Mouse (Mus musculus): ENCODE measurements around the gene Atg16l1. TPM values are rescaled to one million over a fixed set of nuclear protein-coding genes. Genes with fewer than 3 reads are reported as not detected.

The Atg16l1 gene
- polyA plus RNA-seq, 2 experiments = 10.9 to 13.4 TPM

DNA sequence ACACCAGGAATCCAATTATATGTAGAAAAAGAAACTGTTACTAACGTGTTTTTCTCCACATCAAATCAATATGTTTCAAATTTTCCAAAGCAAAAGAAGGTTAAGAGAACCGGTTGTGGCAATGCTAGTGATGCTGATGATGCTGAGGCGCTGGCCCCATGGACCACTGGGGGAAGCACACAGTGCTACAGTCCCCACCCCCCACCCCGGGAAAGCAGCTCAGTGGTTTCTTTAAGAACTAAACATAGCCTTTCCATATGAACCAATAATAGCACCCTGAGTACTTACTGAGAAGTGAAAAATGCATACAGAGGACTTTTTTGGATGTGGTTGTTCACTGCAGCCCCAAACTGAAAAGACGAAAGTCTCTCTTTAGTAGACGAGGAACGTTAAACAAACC, 55.7 kb downstream of the Atg16l1 start:
- ATAC-seq (ENCODE audit: insufficient read depth) (no peak), DNase-seq (ENCODE audit: low read depth in 3 of 3, low spot score in 3 of 3) (no peak)
- Histone ChIP-seq H3K27ac (no peak overlapping the region), H3K4me1 (replicated peaks; ENCODE audit: control insufficient read depth in 2 of 2, insufficient read depth in 2 of 2, low read length in 1 of 2) (peaks cover 0 to 6% of the 10 kb centered on the region in 2 experiments; a peak in 2 of 4 replicates), H3K4me2 (ENCODE audit: low read depth) (no peak overlapping the region), H3K9ac (replicated peaks) (no peak overlapping the region), H3K36me3 (replicated peaks; ENCODE audit: control insufficient read depth, insufficient read depth, low read depth) (no peaks in the 10 kb centered on the region), H3K9me3 (ENCODE audit: control insufficient read depth, low read length) (no peaks in the 10 kb centered on the region), H3K27me3 (ENCODE audit: control insufficient read depth, insufficient read depth, low read length) (no peaks in the 10 kb centered on the region), H3K4me3 (ENCODE audit: insufficient read depth in 1 of 2, low read depth in 2 of 2, low read length in 2 of 2) (no peak overlapping the region)
- TF ChIP-seq EP300 (IDR thresholded peaks at IDR 0.05; ENCODE audit: low read depth) (no peak), CTCF (IDR thresholded peaks at IDR 0.05; ENCODE audit: low read depth) (no peak)
- WGBS (ENCODE audit: insufficient replicate concordance) = 65% methylated on average over 7 of the region's 7 CpGs

DNA sequence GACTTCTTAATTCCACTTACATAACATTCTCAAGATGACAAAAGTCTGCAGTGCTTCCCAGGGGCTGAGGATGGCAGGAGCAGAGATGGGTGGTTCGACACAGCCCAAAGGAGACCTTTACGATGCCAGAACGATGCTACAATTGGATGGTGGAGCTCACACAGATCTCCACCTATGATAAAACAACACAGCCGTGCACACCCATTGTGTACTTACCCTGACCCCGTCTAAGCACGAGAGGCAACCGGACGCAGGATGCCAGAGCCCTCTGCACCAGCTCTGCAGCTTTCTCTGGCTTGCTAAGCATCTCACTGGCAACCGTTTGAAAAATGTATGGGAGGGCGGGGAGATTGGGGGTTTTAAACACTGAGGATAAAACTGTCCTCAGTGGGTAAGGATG, 56.4 kb downstream of the Atg16l1 start:
- DNase-seq (ENCODE audit: low read depth in 3 of 3, low spot score in 3 of 3) = no peak
- no peak overlapping the region for H3K27ac ChIP-seq
- no peak overlapping the region for H3K4me2 ChIP-seq (ENCODE audit: low read depth)
- H3K27me3 ChIP-seq (ENCODE audit: control insufficient read depth, insufficient read depth, low read length) = no peaks in the 10 kb centered on the region
- 67% methylated on average over 10 of the region's 10 CpGs for WGBS (ENCODE audit: insufficient replicate concordance)
- H3K9ac ChIP-seq (replicated peaks) = no peak overlapping the region
- H3K9me3 ChIP-seq (ENCODE audit: control insufficient read depth, low read length) = no peaks in the 10 kb centered on the region
- H3K4me1 ChIP-seq (replicated peaks; ENCODE audit: control insufficient read depth in 2 of 2, insufficient read depth in 2 of 2, low read length in 1 of 2) = peaks cover 0 to 5% of the 10 kb centered on the region in 2 experiments; a peak in 1 of 4 replicates
- H3K4me3 ChIP-seq (ENCODE audit: insufficient read depth in 1 of 2, low read depth in 2 of 2, low read length in 2 of 2) = no peak overlapping the region
- no peak for ATAC-seq (ENCODE audit: insufficient read depth)
- no peaks in the 10 kb centered on the region for H3K36me3 ChIP-seq (replicated peaks; ENCODE audit: control insufficient read depth, insufficient read depth, low read depth)
- TF ChIP-seq CTCF (IDR thresholded peaks at IDR 0.05; ENCODE audit: low read depth) (no peak), EP300 (IDR thresholded peaks at IDR 0.05; ENCODE audit: low read depth) (no peak)

DNA sequence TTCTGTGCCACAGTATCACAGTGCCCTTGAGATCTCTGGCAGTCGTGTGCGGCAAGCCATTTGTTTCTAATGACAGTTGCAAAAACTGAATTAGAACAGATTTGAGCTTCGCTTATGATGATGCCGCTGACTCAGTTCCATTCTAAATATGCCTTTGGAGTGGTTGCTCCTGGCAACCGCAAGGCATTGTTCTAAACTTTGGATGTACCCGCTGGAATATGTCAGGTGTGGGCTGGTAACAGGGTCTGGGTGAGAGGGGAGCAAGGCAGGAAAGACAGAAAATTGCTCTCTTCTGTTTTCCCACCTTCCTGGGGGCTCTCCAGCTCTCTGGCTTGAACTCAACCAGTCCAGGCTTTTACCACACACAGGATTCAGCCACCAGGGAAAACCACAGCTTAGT, 57.5 kb downstream of the Atg16l1 start:
- no peaks in the 10 kb centered on the region for H3K27me3 ChIP-seq (ENCODE audit: control insufficient read depth, insufficient read depth, low read length)
- no peaks in the 10 kb centered on the region for H3K9me3 ChIP-seq (ENCODE audit: control insufficient read depth, low read length)
- DNase-seq (ENCODE audit: low read depth in 3 of 3, low spot score in 3 of 3) (no peak), ATAC-seq (ENCODE audit: insufficient read depth) (no peak)
- H3K4me3 ChIP-seq (ENCODE audit: insufficient read depth in 1 of 2, low read depth in 2 of 2, low read length in 2 of 2) = no peak overlapping the region
- no peaks in the 10 kb centered on the region for H3K4me1 ChIP-seq (replicated peaks; ENCODE audit: control insufficient read depth in 2 of 2, insufficient read depth in 2 of 2, low read length in 1 of 2)
- no peak overlapping the region for H3K27ac ChIP-seq
- no peak for TF ChIP-seq EP300 (IDR thresholded peaks at IDR 0.05; ENCODE audit: low read depth)
- no peak for TF ChIP-seq CTCF (IDR thresholded peaks at IDR 0.05; ENCODE audit: low read depth)
- no peaks in the 10 kb centered on the region for H3K36me3 ChIP-seq (replicated peaks; ENCODE audit: control insufficient read depth, insufficient read depth, low read depth)
- H3K4me2 ChIP-seq (ENCODE audit: low read depth) = no peak overlapping the region
- WGBS (ENCODE audit: insufficient replicate concordance) = 72% methylated on average over 6 of the region's 6 CpGs
- H3K9ac ChIP-seq (replicated peaks) = no peak overlapping the region

DNA sequence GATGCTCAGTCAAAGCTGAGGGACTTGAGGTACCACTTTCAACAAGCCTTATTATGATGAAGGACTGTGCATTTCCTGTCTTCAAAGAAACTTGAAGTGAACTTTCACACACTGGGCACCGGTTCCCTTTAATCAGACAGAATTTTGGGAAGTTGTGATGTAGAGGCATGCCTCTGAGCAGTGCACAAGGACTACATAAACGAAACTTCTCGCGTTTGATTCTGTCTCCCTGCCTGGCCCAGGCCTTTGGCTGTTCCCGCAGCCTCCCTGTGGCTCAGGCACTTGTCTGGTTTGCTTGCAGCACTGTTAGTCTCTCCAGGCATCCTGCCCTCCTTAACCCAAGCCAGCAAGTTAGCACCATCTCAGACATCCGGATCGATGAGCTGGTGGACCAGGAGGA, 58.0 kb downstream of the Atg16l1 start:
- Histone ChIP-seq H3K4me3 (ENCODE audit: insufficient read depth in 1 of 2, low read depth in 2 of 2, low read length in 2 of 2) (no peak overlapping the region), H3K27me3 (ENCODE audit: control insufficient read depth, insufficient read depth, low read length) (no peaks in the 10 kb centered on the region), H3K4me1 (replicated peaks; ENCODE audit: control insufficient read depth in 2 of 2, insufficient read depth in 2 of 2, low read length in 1 of 2) (no peaks in the 10 kb centered on the region), H3K36me3 (replicated peaks; ENCODE audit: control insufficient read depth, insufficient read depth, low read depth) (no peaks in the 10 kb centered on the region), H3K9ac (replicated peaks) (no peak overlapping the region), H3K4me2 (ENCODE audit: low read depth) (no peak overlapping the region), H3K9me3 (ENCODE audit: control insufficient read depth, low read length) (no peaks in the 10 kb centered on the region), H3K27ac (no peak overlapping the region)
- DNase-seq (ENCODE audit: low read depth in 3 of 3, low spot score in 3 of 3) (no peak), ATAC-seq (ENCODE audit: insufficient read depth) (no peak)
- 54% methylated on average over 7 of the region's 7 CpGs for WGBS (ENCODE audit: insufficient replicate concordance)
- TF ChIP-seq EP300 (IDR thresholded peaks at IDR 0.05; ENCODE audit: low read depth) = no peak
- TF ChIP-seq CTCF (IDR thresholded peaks at IDR 0.05; ENCODE audit: low read depth) = no peak

DNA sequence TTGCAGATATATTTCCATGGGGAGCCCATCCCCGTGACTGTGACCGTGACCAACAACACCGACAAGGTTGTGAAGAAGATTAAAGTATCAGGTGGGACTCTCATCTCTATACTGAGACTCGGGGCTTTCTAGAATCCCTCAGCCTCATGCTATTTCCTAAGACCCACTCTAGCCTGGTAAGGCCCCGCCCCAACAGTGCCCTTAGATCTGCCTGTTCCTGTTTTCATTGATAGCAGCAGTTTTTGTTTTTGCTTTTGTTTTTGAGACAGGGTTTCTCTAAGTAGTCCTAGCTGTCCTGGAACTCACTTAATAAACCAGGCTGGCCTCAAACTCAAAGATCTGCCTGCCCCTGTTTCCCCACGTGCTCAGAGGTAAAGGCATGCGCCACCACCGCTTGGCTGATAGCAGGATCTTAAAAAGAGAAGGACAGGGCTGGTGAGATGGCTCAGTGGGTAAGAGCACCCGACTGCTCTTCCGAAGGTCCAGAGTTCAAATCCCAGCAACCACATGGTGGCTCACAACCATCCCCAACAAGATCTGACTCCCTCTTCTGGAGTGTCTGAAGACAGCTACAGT, 68.8 kb downstream of the Atg16l1 start:
- Histone ChIP-seq H3K4me1 (replicated peaks; ENCODE audit: control insufficient read depth in 2 of 2, insufficient read depth in 2 of 2, low read length in 1 of 2) (peaks cover 0 to 17% of the 10 kb centered on the region in 2 experiments; a peak in 2 of 4 replicates), H3K9ac (replicated peaks) (no peak overlapping the region), H3K9me3 (ENCODE audit: control insufficient read depth, low read length) (no peaks in the 10 kb centered on the region), H3K27ac (no peak overlapping the region), H3K36me3 (replicated peaks; ENCODE audit: control insufficient read depth, insufficient read depth, low read depth) (no peaks in the 10 kb centered on the region), H3K4me3 (ENCODE audit: insufficient read depth in 1 of 2, low read depth in 2 of 2, low read length in 2 of 2) (no peak overlapping the region), H3K27me3 (ENCODE audit: control insufficient read depth, insufficient read depth, low read length) (no peaks in the 10 kb centered on the region), H3K4me2 (ENCODE audit: low read depth) (no peak overlapping the region)
- no peak for TF ChIP-seq EP300 (IDR thresholded peaks at IDR 0.05; ENCODE audit: low read depth)
- no peak for TF ChIP-seq CTCF (IDR thresholded peaks at IDR 0.05; ENCODE audit: low read depth)
- ATAC-seq (ENCODE audit: insufficient read depth) (no peak), DNase-seq (ENCODE audit: low read depth in 3 of 3, low spot score in 3 of 3) (no peak)
- 61% methylated on average over 10 of the region's 10 CpGs for WGBS (ENCODE audit: insufficient replicate concordance)
